Mouse (Mus musculus) olfactory bulb, adult 2 months (tissue): Measurements from ENCODE around the gene Pou3f1.

Experiments
- CTCF ChIP-seq: fragments of 200-500 bp; IDR thresholded peaks from 2 replicates; pipeline ENCODE4 v1.5.1; 2012; ENCODE audit warnings: low read depth, mild to moderate bottlenecking, low read length, moderate library complexity; ENCODE audit not compliant: insufficient read depth
- POLR2A ChIP-seq: fragments of 200-500 bp; IDR thresholded peaks from 2 replicates; pipeline ENCODE4 v1.6.1; 2012; ENCODE audit warnings: mild to moderate bottlenecking, low read depth, low read length, moderate library complexity; ENCODE audit not compliant: insufficient read depth

- TF ChIP-seq CTCF (no peak), POLR2A (no peak)
Measured at GRCm38 (mm10) chr4:124672347-124673320, 16.0 kb downstream of the Pou3f1 start.
